Mouse (Mus musculus): ENCODE measurements around the gene Dleu7. TPM values are rescaled to one million over a fixed set of nuclear protein-coding genes. Genes with fewer than 3 reads are reported as not detected.

Dleu7 gene
- polyA plus RNA-seq, 1 experiment from 2014 or later: 0.18 TPM

GRCm38 (mm10) chr14:62298808-62299207 lies 6.0 kb upstream of the Dleu7 start:
- DNase-seq (ENCODE audit: low spot score) (no peak), ATAC-seq (ENCODE audit: low FRiP score, low TSS enrichment) (no peak)
- Histone ChIP-seq H3K27ac (replicated peaks) (no peak overlapping the region), H3K4me2 (replicated peaks; ENCODE audit: low read depth) (no peak overlapping the region), H3K27me3 (ENCODE audit: control insufficient read depth, insufficient read depth, low read length) (no peaks in the 10 kb centered on the region), H3K9me3 (ENCODE audit: control insufficient read depth, low read length) (no peaks in the 10 kb centered on the region), H3K36me3 (ENCODE audit: control insufficient read depth, insufficient read depth, low read length) (no peaks in the 10 kb centered on the region), H3K4me1 (replicated peaks; ENCODE audit: control insufficient read depth, insufficient read depth) (no peaks in the 10 kb centered on the region), H3K4me3 (ENCODE audit: low read depth, low read length) (no peak overlapping the region), H3K9ac (ENCODE audit: low read length) (no peak overlapping the region)
- TF ChIP-seq CTCF (IDR thresholded peaks at IDR 0.05; ENCODE audit: low read depth) (no peak), EP300 (optimal IDR thresholded peaks at IDR 0.05) (no peak)
- 73% methylated on average over 1 of the region's 1 CpGs for WGBS

- peak overlapping the region; percentile 39 for H3K4me3 ChIP-seq (ENCODE audit: low read depth, low read length)
- no peaks in the 10 kb centered on the region for H3K9me3 ChIP-seq (ENCODE audit: control insufficient read depth, low read length)
- peak overlapping the region; percentile 41; the same call in 1 of the 2 replicates for H3K9ac ChIP-seq (ENCODE audit: low read length)
- peaks cover 3% of the 10 kb centered on the region; the same call in 1 of the 2 replicates for H3K4me1 ChIP-seq (replicated peaks; ENCODE audit: control insufficient read depth, insufficient read depth)
- no peak overlapping the region for H3K27ac ChIP-seq (replicated peaks)
- DNase-seq (ENCODE audit: low spot score) (no peak), ATAC-seq (ENCODE audit: low FRiP score, low TSS enrichment) (no peak)
- WGBS: 24% methylated on average over 4 of the region's 7 CpGs
- H3K27me3 ChIP-seq (ENCODE audit: control insufficient read depth, insufficient read depth, low read length): no peaks in the 10 kb centered on the region
- TF ChIP-seq EP300 (optimal IDR thresholded peaks at IDR 0.05) (no peak), CTCF (IDR thresholded peaks at IDR 0.05; ENCODE audit: low read depth) (no peak)
- no peaks in the 10 kb centered on the region for H3K36me3 ChIP-seq (ENCODE audit: control insufficient read depth, insufficient read depth, low read length)
- peak overlapping the region; percentile 83 for H3K4me2 ChIP-seq (replicated peaks; ENCODE audit: low read depth)
Measured at GRCm38 (mm10) chr14:62292166-62292487, 720 bp downstream of the Dleu7 start.

DNA sequence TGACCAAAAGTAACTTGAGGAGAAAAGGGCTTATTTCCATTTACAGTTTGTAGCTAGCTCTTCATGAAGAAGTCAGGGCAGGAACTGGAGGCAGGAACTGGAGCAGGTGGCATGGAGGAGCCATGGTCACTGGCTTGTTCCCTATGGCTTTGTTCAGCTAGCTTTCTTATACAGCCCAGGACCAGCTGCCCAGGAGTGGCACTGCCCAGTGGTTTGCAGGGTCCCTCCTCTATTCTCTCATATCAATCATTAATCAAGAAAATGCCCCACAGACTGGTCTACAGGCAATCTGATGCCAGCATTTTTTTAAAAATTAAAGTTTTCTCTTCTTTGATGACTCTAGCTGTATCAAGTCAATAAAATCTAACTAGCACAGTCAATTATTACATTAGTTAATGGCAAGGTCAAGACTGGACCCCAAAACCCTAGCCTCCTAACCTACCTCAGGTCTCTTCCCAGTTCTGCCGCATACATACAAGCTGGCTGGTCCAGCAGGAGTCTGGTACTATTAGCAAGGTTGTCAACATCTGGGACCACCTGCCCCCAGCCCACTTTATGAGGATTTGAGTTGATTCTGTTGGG lies 1.4 kb downstream of the Dleu7 start:
- no peak overlapping the region for H3K27ac ChIP-seq (replicated peaks)
- no peaks in the 10 kb centered on the region for H3K36me3 ChIP-seq (ENCODE audit: control insufficient read depth, insufficient read depth, low read length)
- H3K9ac ChIP-seq (ENCODE audit: low read length): no peak overlapping the region
- TF ChIP-seq EP300 (optimal IDR thresholded peaks at IDR 0.05): no peak
- no peak for TF ChIP-seq CTCF (IDR thresholded peaks at IDR 0.05; ENCODE audit: low read depth)
- DNase-seq (ENCODE audit: low spot score): no peak
- 94% methylated on average over 1 of the region's 1 CpGs for WGBS
- no peaks in the 10 kb centered on the region for H3K9me3 ChIP-seq (ENCODE audit: control insufficient read depth, low read length)
- H3K4me1 ChIP-seq (replicated peaks; ENCODE audit: control insufficient read depth, insufficient read depth): peaks cover 3% of the 10 kb centered on the region; the same call in 1 of the 2 replicates
- H3K4me2 ChIP-seq (replicated peaks; ENCODE audit: low read depth): no peak overlapping the region
- no peak for ATAC-seq (ENCODE audit: low FRiP score, low TSS enrichment)
- H3K4me3 ChIP-seq (ENCODE audit: low read depth, low read length): no peak overlapping the region
- H3K27me3 ChIP-seq (ENCODE audit: control insufficient read depth, insufficient read depth, low read length): no peaks in the 10 kb centered on the region

DNA sequence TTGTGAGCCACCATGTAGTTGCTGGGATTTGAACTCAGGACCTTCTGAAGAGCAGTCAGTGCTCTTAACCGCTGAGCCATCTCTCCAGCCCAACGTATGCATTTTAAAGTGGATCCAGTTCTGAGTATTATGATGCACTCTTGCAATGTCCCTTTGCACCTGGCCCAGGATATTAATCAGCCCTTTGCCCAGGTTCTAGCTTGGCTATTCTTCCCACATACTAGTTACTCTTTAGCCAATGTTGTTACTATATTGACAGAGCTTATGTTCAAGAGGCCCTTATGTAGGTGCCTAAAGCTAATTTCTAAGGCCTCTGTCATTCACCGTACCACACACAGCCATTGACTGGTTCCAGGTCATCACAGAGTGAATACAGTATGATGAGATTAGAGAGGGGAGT lies 4.1 kb downstream of the Dleu7 start:
- 86% methylated on average over 3 of the region's 3 CpGs for WGBS
- no peak for ATAC-seq (ENCODE audit: low FRiP score, low TSS enrichment)

GRCm38 (mm10) chr14:62282974-62283373 lies 9.9 kb downstream of the Dleu7 start:
- Histone ChIP-seq H3K27me3 (ENCODE audit: control insufficient read depth, insufficient read depth, low read length) (no peaks in the 10 kb centered on the region), H3K27ac (replicated peaks) (no peak overlapping the region), H3K9me3 (ENCODE audit: control insufficient read depth, low read length) (no peaks in the 10 kb centered on the region), H3K4me1 (replicated peaks; ENCODE audit: control insufficient read depth, insufficient read depth) (no peaks in the 10 kb centered on the region), H3K36me3 (ENCODE audit: control insufficient read depth, insufficient read depth, low read length) (no peaks in the 10 kb centered on the region), H3K4me2 (replicated peaks; ENCODE audit: low read depth) (no peak overlapping the region), H3K9ac (ENCODE audit: low read length) (no peak overlapping the region), H3K4me3 (ENCODE audit: low read depth, low read length) (no peak overlapping the region)
- DNase-seq (ENCODE audit: low spot score) (no peak), ATAC-seq (ENCODE audit: low FRiP score, low TSS enrichment) (no peak)
- TF ChIP-seq EP300 (optimal IDR thresholded peaks at IDR 0.05) (no peak), CTCF (IDR thresholded peaks at IDR 0.05; ENCODE audit: low read depth) (no peak)
- 61% methylated on average over 2 of the region's 2 CpGs for WGBS

More for the DNA sequence above, 4.1 kb downstream of the Dleu7 start:
- no peak for DNase-seq (ENCODE audit: low spot score)
- no peak overlapping the region for H3K9ac ChIP-seq (ENCODE audit: low read length)
- peaks cover 3% of the 10 kb centered on the region; the same call in 1 of the 2 replicates for H3K4me1 ChIP-seq (replicated peaks; ENCODE audit: control insufficient read depth, insufficient read depth)
- no peaks in the 10 kb centered on the region for H3K36me3 ChIP-seq (ENCODE audit: control insufficient read depth, insufficient read depth, low read length)
- TF ChIP-seq EP300 (optimal IDR thresholded peaks at IDR 0.05): no peak
- TF ChIP-seq CTCF (IDR thresholded peaks at IDR 0.05; ENCODE audit: low read depth): no peak
- no peak overlapping the region for H3K4me2 ChIP-seq (replicated peaks; ENCODE audit: low read depth)
- no peaks in the 10 kb centered on the region for H3K27me3 ChIP-seq (ENCODE audit: control insufficient read depth, insufficient read depth, low read length)
- no peak overlapping the region for H3K27ac ChIP-seq (replicated peaks)
- no peak overlapping the region for H3K4me3 ChIP-seq (ENCODE audit: low read depth, low read length)
- H3K9me3 ChIP-seq (ENCODE audit: control insufficient read depth, low read length): no peaks in the 10 kb centered on the region

DNA sequence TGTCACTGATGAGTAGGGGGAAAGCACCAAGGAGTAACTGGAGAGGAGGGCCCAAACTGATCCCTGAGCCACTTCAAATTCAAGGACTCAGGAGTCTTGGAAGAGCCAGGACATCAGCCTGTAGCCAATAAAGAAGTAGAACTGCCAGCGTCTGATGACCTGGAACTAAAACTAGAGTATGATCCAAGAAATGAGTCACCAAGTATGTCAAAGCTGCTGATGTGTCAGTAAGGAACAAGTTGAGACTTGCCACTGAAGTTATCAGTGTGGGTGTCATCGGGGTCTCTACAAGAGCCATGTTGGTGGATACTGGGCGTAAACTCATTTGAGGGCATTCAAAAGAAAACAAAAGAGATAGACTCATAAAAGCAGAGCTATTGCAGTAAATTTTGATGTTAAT lies 19.2 kb downstream of the Dleu7 start:
- no peaks in the 10 kb centered on the region for H3K9me3 ChIP-seq (ENCODE audit: control insufficient read depth, low read length)
- no peak overlapping the region for H3K9ac ChIP-seq (ENCODE audit: low read length)
- no peak overlapping the region for H3K4me3 ChIP-seq (ENCODE audit: low read depth, low read length)
- DNase-seq (ENCODE audit: low spot score): no peak
- no peak for TF ChIP-seq EP300 (optimal IDR thresholded peaks at IDR 0.05)
- ATAC-seq (ENCODE audit: low FRiP score, low TSS enrichment): no peak
- WGBS: 82% methylated on average over 3 of the region's 3 CpGs
- no peak overlapping the region for H3K4me2 ChIP-seq (replicated peaks; ENCODE audit: low read depth)
- no peak overlapping the region for H3K27ac ChIP-seq (replicated peaks)
- no peaks in the 10 kb centered on the region for H3K36me3 ChIP-seq (ENCODE audit: control insufficient read depth, insufficient read depth, low read length)
- no peaks in the 10 kb centered on the region for H3K27me3 ChIP-seq (ENCODE audit: control insufficient read depth, insufficient read depth, low read length)
- no peaks in the 10 kb centered on the region for H3K4me1 ChIP-seq (replicated peaks; ENCODE audit: control insufficient read depth, insufficient read depth)

Measured in stomach, postnatal 0 days (tissue).